Mouse (Mus musculus): Measurements from ENCODE around the gene Hmgcs1.
A peak's percentile ranks its signal among the peaks of the same experiment; 100 is the strongest.

The Hmgcs1 gene

GRCm38 (mm10) chr13:119753859-119754634, 63.9 kb downstream of the Hmgcs1 start:
- DNase-seq (ENCODE audit: low spot score in 2 of 2): no peak

- DNase-seq (ENCODE audit: low spot score in 2 of 2): no peak
These were observed 64.4 kb downstream of the Hmgcs1 start for GRCm38 (mm10) chr13:119754635-119755020.

- DNase-seq (ENCODE audit: low spot score in 2 of 2): peak in 1 of 2 experiments; percentile 3
These were observed 65.0 kb downstream of the Hmgcs1 start for GRCm38 (mm10) chr13:119755141-119755547.

GRCm38 (mm10) chr13:119755681-119756471, 65.7 kb downstream of the Hmgcs1 start, which contains the start of gene Nim1k:
TSS of gene Nim1k (minus strand) at chr13:119755882.
- peak; percentile 43 to 72 for DNase-seq (ENCODE audit: low spot score in 2 of 2)

- no peak for DNase-seq (ENCODE audit: low spot score in 2 of 2)
These were observed 66.7 kb downstream of the Hmgcs1 start for GRCm38 (mm10) chr13:119756831-119757230.

All from urinary bladder, postnatal 36 days (tissue).